Mouse (Mus musculus) thymus, adult 2 months (tissue): ENCODE results near the gene Dach2.

ENCODE experiments used
- CTCF ChIP-seq: fragments of 200-500 bp; IDR thresholded peaks from 2 replicates; pipeline ENCODE4 v1.5.1; 2012; ENCODE audit warnings: mild to moderate bottlenecking, control low read depth, low read length, moderate library complexity, borderline replicate concordance; ENCODE audit not compliant: control insufficient read depth, poor library complexity, insufficient read depth; ENCODE audit errors: extremely low read depth
- POLR2A ChIP-seq: fragments of 200-500 bp; IDR thresholded peaks from 2 replicates; pipeline ENCODE4 v1.6.1; 2012; ENCODE audit warnings: mild to moderate bottlenecking, low read length, control low read depth, moderate library complexity; ENCODE audit not compliant: control insufficient read depth, poor library complexity, insufficient read depth; ENCODE audit errors: extremely low read depth

- TF ChIP-seq CTCF (no peak), POLR2A (no peak)
Measured at GRCm38 (mm10) chrX:113747122-113747521, 449.8 kb downstream of the Dach2 start.
